Mouse (Mus musculus) lung, adult 2 months (tissue): Measurements from ENCODE around the gene P3h4.

Source experiments
- CTCF ChIP-seq: fragments of 200-500 bp; IDR thresholded peaks from 2 replicates; pipeline ENCODE4 v1.5.1; 2011; ENCODE audit warnings: mild to moderate bottlenecking, low read length, control low read depth; ENCODE audit not compliant: insufficient read depth
- POLR2A ChIP-seq: fragments of 200-500 bp; IDR thresholded peaks from 2 replicates; pipeline ENCODE4 v1.6.1; 2011; ENCODE audit warnings: low read depth, mild to moderate bottlenecking, control low read depth, low read length, borderline replicate concordance; ENCODE audit errors: extremely low read depth

GRCm38 (mm10) chr11:100396886-100397599 is 17.6 kb downstream of the P3h4 start:
- no peak; the same call in 1 of the 2 replicates for TF ChIP-seq POLR2A
- TF ChIP-seq CTCF, result no peak
